Mouse (Mus musculus) CH12.LX (cell line): ENCODE measurements around the gene Hsf4.

Experiments used
- CHD2 ChIP-seq: IDR thresholded peaks from 2 replicates; pipeline ENCODE4 v1.6.1; 2011; ENCODE audit warnings: low read length, improper control_type of control experiment
- CTCF ChIP-seq, 2 experiments: IDR thresholded peaks in 1 of 2; conservative IDR thresholded peaks in 1 of 2; 2 replicates each; pipeline ENCODE4 v1.5.1; 2011 to 2012; ENCODE audit warnings: low read depth in 2 of 2, low read length in 2 of 2, improper control_type of control experiment in 1 of 2, inconsistent platforms in 1 of 2, mild to moderate bottlenecking in 1 of 2, moderate library complexity in 1 of 2
- GABPA ChIP-seq: IDR thresholded peaks from 2 replicates; pipeline ENCODE4 v1.6.1; 2012; ENCODE audit warnings: low read depth, low read length, improper control_type of control experiment, inconsistent platforms; ENCODE audit not compliant: insufficient replicate concordance
- MAX ChIP-seq: IDR thresholded peaks from 2 replicates; pipeline ENCODE4 v1.6.1; 2011; ENCODE audit warnings: low read length, improper control_type of control experiment
- POLR2A ChIP-seq: IDR thresholded peaks from 2 replicates; pipeline ENCODE4 v1.6.1; 2011; ENCODE audit warnings: low read depth, mild to moderate bottlenecking, improper control_type of control experiment, low read length
- RAD21 ChIP-seq: IDR thresholded peaks from 2 replicates; pipeline ENCODE4 v1.6.1; 2011; ENCODE audit warnings: low read depth, mild to moderate bottlenecking, low read length, improper control_type of control experiment, moderate library complexity
- RCOR1 ChIP-seq: conservative IDR thresholded peaks from 2 replicates; pipeline ENCODE4 v1.6.1; 2012; ENCODE audit warnings: low read depth, mild to moderate bottlenecking, inconsistent platforms, low read length, improper control_type of control experiment
- TCF12 ChIP-seq: IDR thresholded peaks from 2 replicates; pipeline ENCODE4 v1.6.1; 2014; ENCODE audit warnings: low read depth, mild to moderate bottlenecking, inconsistent platforms, low read length, improper control_type of control experiment

- TF ChIP-seq MAX (no peak), GABPA (no peak), TCF12 (no peak), RAD21 (no peak), RCOR1 (no peak), POLR2A (no peak), CHD2 (no peak), CTCF (conservative IDR thresholded peaks at IDR 0.05 in 1 of 2, IDR thresholded peaks at IDR 0.05 in 1 of 2; ENCODE audit: low read depth in 2 of 2, low read length in 2 of 2) (no peak)
Observed at GRCm38 (mm10) chr8:105282239-105282638, 12.6 kb downstream of the Hsf4 start.
